Mouse (Mus musculus) thymus, adult 2 months (tissue): Measurements from ENCODE around the gene Ntf3.

ENCODE experiments used
- CTCF ChIP-seq: fragments of 200-500 bp; IDR thresholded peaks from 2 replicates; pipeline ENCODE4 v1.5.1; 2012; ENCODE audit warnings: mild to moderate bottlenecking, control low read depth, low read length, moderate library complexity, borderline replicate concordance; ENCODE audit not compliant: control insufficient read depth, poor library complexity, insufficient read depth; ENCODE audit errors: extremely low read depth
- POLR2A ChIP-seq: fragments of 200-500 bp; IDR thresholded peaks from 2 replicates; pipeline ENCODE4 v1.6.1; 2012; ENCODE audit warnings: mild to moderate bottlenecking, low read length, control low read depth, moderate library complexity; ENCODE audit not compliant: control insufficient read depth, poor library complexity, insufficient read depth; ENCODE audit errors: extremely low read depth

- no peak for TF ChIP-seq CTCF
- no peak for TF ChIP-seq POLR2A
These were observed 46.6 kb upstream of the Ntf3 start for GRCm38 (mm10) chr6:126213330-126213729.
